Mouse (Mus musculus) CD8-positive naive resting alpha-beta T cell, adult 2 months (primary cell): ENCODE data around the gene Trappc2l.
"Not testable (repeated sequence)": the region's sequence is repeated elsewhere in the genome, so short reads cannot be mapped to it uniquely, and the experiment has no call there.

Experiments
- DNase-seq, 2 experiments: peaks; one replicate each; pipeline ENCODE4 v3.0.0; 2022; ENCODE audit warnings: low read depth in 2 of 2, low spot score in 2 of 2

Trappc2l gene

DNA sequence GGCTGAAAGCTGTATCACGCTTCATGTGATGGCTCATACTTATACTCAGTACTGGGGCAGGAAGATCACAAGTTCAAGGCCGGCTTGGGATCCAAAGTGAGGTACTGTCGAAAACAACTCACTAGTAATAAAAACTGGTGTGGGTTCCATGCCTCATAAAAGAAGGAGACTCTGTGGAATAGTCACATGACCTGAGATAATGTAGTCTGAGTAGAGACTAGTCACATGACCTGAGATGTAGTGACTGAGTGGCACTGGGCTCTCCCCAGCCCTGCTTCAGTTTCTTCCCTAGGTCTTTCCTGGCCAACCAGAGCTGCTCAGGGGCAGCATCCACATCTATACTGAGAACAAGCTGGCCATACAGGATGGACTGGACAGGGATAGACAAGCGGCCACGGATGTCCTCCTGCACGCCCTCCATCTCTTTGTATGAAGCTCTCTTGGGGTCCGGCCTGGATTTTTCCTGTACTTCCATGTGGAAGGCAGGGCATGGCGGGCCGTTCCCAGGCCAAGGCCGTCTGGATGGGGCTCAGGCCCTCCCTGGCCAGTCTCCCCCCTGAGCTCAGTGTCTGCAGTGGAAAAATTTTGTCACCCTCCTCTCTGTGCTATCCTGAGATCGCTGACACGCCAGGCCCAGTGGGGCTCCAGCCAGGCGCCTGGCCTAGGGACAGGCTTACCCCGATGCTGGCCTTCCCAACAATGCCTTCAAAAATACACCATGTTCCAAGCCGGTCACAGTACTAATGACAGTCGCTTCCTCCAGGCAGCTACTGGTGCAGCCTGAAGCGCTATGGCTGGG, 12.6 kb downstream of the Trappc2l start:
- DNase-seq, result no peak

DNA sequence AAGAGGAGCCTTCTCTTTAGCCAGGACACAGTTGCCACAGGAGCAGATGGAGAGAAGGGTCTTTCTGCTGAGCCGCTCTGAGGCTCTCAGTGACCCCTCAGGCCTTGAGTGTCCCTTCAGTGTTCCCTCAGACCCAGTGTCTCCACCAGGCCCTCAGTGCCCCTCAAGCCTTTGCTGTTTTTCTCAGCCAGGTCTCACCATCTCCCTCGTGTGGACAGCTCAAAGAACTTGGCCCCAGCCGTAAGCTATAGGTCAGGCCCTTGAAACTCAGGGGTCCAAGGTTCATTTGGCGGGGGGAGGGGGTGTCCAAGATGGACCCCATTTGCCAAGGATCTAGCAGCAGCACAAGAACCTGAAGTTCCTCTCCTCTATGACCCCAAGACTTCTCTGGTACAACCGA, 13.2 kb downstream of the Trappc2l start:
- DNase-seq, result no peak

DNA sequence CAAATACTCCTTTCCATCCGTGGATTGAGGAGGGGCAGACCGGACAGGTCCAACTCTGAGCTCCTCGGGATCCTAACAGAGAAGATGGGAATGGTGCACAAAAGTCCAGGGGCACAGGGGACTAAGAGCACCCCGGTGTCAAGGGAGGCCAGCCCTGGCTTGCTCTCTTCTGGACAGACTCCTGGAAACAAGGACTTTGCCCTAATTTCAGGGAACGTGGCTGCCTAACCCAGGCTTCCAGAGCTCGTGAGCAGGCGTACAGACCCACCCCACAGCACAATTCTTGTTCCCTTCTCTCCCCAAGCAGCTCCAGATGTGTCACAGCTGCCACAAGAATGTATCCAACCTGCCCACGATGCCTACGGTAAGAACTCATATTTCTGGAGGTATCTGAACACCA, 14.4 kb downstream of the Trappc2l start:
- no peak for DNase-seq

DNA sequence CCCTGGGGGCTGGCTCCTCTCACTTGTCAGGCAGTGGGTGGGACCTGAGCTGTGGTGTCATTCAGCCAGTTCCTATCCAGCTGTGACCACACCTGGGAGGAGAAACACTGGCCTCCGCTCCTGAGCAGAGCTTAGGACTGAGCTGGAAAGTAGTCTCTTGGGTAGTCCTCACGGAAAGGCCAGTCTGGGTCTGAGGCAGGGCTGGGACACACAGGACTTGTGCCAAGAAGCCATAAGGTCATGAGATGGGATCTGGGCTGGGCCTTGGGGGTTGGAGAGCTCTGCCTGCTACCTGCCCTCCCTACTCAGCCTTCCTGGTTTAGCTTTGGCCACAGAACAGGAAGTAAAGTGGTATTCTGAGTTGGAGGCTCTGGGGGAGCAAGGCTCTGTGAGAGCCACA, 15.5 kb downstream of the Trappc2l start:
- no peak for DNase-seq

DNA sequence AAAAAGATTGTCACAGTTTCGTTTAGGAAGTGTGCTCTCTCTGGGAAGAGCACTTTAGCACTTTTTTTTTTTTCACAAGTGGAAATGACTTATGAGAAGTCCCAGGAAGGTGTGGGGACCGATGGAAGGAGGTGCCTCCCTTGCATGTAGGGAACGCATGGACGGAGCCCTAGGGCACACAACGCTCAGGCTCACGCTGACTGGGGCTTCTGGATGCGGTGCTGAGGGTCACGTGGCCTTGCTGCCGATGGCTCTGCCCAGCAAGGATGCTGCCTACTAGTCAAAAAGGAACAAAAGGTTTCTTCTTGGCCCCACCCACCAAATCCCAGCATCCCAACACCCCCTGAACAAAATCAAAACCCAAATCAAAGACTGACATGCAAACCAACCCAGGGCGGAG, 17.9 kb downstream of the Trappc2l start:
- no peak for DNase-seq

DNA sequence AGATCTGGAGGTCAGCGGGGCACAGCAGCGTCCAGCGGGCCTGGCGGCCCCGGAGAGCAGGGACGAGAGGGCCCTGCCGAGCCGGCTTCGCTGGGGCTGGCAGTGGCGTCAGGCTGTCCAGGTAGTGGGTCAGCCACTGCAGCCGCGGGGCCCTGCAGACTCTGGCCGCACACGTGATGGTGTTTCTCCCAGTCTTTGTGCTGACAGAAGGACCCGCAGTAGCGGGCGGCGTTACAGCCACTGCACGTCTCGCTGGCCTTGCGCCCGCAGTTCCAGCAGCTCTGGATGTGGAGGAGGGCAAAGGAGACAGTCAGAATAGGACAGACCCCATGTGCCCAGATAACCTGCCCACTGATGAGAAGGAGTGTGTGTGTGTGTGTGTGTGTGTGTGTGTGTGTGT, 19.3 kb downstream of the Trappc2l start:
- no peak for DNase-seq

DNA sequence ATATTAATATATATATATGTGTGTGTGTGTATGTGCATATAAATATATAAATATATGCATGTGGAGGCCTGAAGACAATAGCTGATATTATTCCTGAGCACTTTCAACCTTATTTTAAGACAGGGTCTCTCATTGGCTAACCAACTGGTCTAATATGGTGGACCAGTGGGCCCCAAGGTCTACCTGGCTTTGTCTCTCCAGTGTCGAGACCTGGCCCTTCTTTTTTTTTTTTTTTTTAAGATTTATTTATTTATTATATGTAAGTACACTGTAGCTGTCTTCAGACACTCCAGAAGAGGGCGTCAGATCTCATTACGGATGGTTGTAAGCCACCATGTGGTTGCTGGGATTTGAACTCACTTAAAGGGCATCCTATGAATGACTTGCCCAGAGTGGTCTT, 20.7 kb downstream of the Trappc2l start:
- not testable (repeated sequence) for DNase-seq

DNA sequence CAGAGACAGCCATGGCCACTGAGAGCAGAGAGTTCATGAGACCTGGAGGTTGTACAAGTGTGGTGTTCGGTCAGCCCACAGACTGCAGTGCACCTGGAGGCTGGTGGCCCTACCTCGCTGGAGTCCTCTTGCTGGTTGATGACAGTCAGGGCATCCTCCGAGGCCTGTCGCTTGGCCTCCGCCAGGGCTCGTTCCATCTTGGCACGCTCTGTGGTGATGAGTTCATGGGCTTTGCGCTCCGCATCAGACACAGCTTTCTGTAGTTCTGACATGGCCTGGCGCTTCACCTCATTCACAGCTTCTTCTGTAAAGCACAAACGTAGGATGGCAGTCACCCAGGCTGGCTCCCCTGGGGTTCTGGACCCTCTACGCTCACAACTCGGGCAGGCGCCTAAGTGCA, 21.8 kb downstream of the Trappc2l start:
- DNase-seq, result no peak

DNA sequence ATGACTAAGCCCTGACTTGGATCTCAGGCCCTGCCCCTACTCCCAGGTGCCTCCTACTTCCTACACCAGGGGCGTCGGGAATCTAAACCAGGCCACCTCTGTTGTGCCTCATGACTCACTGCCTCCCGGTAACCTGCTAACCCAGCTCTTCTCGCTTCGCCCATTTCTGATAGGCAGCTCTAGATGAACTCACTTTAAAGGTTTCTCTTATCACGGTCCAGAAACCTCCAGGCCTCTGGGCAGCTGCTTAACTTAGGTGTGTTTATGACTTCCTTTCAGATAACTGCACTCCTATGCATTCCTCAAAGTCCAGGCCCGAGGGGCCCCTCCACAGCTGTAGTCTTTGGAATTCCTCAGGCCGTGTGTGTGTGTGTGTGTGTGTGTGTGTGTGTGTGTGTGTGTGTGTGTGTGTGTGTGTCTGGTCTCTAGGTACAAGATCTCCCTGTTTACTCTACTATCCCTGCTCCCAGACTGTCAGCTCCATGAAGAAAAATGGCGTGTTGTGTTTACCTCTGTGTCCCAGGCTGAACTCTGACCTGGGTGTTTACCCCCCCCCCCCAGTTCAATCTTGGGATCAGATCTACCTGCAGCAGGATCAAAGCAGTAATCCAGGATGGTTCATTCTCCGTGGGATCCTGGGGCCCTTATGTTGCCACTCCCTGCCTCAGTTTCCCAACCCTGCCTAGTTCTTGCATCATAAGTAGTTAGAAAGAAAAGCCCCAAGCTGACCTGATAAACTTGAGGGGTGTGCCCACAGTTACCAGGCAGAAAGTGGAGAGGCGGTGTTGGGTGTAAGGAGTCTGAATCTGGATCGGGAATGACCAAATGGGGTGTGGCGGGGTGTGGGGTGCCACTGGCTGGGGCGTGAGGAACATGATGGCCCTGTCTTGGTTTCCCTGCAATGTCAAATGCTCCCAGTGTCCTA, 24.7 kb downstream of the Trappc2l start:
- DNase-seq, result no peak

DNA sequence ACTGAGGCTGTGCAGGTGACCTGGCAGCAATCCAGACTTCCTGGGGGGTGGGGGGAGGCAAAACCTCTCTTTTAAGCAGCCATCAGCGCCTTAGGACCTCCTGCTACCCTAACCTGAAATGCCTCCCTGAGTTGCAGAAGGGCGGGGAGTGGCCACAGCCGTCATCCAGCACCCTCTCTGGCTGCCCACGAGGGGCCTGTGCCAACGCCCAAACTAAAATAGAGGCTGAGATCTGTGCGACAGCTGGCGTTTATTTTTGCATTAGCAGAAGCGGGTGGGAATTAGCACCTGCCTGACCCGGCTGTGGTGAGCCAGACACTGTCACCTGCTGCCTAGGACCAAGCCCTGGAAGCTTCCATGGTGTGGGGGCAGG, 25.3 kb downstream of the Trappc2l start:
- no peak for DNase-seq

DNA sequence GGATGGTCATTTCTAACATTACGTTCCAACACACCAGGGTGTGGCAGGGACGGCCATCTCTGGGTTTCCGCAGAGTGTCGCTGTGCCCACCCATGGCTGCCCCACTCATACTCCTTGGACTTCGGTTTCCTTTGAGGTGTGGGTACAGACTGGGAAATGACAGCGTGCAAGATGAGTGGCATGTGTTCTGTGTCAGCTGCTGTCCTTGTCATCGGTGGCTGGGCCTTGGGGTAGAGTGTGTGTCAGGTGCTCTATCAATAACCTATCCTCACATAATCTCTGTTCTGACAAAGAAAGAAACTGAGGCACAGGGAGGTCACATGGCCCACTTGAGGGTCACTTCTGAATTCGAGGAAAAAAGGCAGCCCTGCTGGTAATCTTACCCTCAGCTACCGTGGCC, 25.8 kb downstream of the Trappc2l start:
- DNase-seq, result no peak

DNA sequence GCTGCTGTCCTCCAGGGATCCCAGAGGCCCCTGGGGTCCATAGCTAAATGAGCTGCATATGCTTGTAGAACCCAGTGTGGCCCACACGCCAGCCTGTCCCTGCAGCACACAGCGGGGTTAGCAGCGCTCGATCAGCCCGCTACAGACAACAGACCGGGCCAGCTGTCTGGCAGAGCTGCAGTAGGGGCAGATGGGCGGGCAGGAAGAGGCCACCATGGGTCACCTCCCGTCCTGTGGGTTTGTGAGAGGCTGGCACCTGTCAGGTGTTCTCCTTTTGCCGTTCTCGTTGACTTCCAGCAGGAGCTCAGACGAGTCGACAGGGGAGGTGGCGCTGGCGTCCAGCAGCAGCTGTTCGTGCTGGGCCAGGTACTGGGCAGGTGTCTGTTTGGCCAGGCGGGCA, 27.2 kb downstream of the Trappc2l start:
- DNase-seq, result no peak

DNA sequence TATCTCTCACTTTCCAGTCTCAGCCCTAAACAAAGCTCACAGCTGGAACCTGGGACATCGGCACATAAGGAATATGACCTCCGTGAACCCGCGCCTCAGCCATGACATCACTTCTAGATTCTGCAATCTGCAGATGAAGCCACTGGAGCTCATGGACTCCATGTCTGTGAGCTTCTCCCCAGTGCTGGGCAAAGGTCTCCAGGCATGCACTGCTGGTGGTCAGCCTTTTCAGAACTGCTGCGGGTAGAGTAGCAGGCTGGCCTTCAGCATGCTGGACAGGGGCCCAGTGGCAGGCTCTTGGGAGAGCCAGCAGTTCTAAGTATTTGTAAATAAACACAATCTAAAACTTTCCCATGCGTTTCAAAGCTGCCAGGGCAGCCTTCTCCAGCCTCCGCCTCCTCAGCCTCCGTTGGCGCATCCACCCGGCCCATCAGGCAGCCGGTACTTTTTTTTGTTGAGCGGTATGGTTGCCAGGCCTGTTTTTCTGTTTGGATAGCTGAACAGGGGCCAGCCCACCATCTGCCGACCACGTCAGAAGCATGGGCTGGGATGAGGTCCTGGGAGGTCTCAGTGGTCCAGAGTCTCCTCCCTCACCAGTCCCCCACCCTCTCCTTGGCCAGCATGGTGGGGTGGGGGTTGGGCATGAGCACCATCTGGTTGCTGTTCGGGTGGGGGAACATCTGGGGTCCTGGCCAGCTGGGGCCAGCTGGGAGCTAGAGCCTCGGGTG, 28.2 kb downstream of the Trappc2l start:
- no peak for DNase-seq

DNA sequence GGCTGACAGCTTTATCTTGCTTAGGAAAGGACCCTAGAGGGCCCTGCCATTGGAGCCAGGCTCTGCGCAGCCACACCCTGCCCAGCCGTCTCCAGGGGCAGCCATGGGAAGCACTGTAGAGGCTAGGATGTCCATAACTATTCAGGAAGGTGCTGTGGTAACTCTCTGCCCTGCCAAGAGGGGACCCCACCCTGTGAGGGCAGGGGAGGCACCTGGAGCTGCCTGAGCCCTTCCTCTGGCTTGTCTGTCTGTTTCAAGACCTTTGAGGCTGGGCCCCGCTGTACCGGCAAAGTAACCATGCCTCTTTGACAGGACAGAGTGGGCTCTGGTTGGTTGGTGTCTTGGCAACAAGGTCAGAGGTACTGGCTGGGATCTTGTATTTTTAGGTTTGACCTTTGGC, 29.4 kb downstream of the Trappc2l start:
- DNase-seq, result no peak

DNA sequence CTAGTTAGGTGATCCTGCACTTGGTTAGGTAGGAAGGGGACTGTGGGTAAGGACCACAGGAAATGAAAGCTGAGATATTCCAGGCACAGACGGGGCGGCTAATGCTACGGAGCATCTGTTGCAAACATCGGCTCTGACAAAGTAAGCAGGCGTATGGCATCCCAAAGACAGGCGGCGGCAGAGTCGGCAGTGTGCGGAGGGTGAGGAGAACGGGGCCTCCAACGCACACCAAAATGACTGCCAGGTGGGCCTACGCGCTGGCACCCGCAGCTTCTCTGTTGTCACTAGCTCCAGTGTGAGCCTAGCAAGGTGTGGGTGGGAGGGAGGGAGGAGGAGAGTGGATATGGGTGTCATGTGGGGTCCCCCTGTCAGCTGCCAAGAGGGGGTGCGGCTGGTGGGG, 30.0 kb downstream of the Trappc2l start:
- DNase-seq, result no peak

DNA sequence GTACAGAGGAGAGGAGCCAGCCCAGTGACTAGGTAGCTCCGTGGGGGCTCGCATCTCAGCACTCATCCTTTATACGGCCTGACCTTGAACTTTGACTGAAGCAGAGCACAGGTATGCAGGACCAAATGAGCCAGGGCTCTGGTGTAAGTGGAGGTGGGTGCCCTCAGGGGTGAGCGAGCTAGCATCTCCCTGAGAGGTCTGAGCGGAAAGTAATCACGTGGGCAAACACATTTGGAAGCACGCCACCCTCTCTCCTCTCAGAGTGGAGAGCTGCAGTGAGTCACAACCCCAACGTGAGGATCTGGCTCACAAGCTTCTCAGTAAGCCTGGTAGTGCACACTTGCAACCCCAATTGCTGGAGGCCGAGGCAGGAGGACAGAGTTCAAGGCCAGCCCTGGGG, 30.6 kb downstream of the Trappc2l start:
- DNase-seq, result no peak

DNA sequence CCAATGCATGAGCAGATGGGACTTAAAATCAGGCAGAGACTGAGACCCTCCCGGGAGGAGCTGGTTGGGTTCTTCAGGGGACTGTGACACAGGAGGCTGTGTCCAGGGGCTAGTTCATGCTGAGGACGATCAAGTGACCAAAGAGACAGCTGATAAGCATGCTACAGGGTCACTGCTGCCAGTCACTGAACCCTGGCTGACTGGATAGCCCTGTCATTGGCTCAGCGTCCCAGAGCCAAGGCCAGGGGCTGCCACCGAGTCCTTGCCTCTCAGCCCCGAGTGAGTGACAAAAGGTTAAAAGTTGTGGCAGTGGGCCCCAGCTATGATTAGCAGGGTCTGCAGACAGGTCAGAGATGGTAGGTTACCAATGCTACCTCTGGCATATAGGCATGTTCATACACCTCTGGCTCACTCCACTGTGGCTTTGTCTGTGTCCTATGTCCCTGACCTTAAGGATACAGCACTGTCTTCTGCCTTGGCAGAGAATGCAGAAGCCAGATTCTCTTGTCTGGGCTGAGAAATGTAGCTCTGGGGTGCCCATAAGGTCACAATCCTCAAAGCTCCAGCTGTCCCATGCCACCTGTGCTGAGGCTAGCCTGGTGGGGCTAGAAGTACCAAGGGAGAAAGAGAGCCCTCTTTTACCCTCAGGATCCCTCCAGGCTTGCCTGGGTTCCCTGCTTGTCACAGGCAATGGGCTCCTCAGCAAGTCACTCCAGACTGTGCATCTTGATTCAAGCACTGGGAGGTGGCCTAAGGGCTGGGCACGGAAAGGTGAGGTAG, 32.9 kb downstream of the Trappc2l start:
- DNase-seq, result no peak

DNA sequence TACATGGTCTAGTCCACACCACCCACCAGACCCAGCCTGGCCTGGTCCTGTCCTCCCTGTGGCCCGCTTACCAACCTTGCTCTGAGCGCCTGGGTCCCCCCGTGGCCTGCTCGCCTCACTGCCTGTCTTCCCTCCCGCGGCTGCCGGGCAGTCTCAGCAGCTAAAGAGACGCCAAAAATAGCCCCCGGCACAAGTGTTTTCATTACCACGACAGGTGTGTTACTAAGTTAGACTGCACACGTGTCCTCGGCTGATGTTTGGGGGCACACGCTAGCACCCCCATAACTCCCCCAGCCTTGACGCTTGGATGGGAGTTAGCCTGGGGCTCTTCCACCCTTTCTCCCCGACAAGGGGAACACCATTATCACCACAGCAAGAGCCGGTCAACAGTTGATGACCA, 34.9 kb downstream of the Trappc2l start:
- DNase-seq, result no peak

DNA sequence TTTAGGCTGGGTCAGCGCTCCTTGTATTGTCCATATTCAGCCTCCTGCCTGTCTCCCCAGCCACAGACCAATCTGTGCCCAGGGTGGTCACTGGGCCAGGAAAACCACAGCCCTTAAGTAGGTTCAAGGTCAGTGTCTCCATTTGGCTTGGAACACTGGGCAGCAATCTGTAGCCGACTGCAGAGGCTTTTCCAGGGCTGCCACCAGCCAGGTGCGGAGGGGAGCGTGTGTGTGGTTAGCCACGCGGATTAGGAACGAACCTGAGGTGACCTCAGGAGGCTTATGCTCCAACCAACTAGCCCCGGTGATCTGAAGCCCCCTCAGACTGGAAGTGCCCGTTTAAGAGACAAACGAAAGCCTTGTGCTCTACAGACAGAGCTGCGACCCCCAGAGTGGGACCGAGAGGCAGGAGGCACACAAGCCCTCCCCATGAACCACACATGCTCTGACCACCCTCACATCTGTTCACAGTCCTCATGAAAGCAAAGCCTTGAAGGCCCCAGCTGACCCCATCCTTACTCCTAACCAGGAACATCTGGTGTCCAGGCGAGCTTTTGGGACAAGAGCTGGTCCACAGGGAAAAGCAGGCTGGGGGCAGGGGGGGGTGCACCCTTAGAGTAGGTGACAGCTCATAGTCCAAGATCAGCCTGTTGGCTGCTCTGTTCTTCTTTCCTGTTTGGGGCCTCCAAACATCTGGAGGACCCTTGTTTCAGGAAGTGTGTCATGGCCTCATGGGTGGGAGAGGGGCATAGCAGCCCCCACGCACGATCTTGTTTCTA, 36.9 kb downstream of the Trappc2l start:
- no peak for DNase-seq

DNA sequence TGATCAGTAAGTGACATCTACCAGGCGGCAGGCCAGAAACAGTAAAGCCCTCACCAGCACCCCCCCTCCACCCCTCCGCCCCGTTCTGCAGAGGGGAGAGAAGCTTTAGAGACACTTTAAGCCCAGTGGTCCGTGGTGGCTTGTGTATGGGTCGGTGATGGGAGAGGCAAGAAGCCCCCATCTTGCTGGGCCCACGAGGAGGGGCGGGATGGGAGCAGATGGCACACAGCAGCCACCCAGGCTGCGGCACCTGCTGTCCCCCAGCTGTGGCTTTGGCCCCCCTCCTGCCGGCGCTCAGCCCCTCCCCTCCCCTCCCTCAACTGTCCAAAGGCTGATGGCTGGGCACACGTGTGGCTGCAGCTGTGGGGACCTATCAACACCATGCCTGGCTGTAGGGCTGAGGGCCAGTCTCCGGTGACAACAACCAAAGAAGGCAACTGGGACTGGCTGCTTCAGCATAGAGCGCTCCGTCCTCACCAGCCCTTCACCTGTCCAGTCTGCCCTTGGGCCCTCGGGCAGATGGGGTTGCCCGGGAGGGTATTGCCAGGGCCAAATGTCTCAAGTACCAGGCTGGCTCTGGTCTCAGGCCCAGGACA, 40.0 kb downstream of the Trappc2l start:
- DNase-seq, result no peak
